Mouse (Mus musculus) left cerebral cortex, adult 2 months (tissue): ENCODE measurements around the gene Helz2. TPM values are rescaled to one million over a fixed set of nuclear protein-coding genes. Genes with fewer than 3 reads are reported as not detected.
A peak's percentile ranks its signal among the peaks of the same experiment; 100 is the strongest.

Experiments used
- DNase-seq, 2 experiments: peaks; one replicate each; pipeline ENCODE4 v3.0.0; 2021 to 2022; ENCODE audit warnings: low spot score in 2 of 2, mixed read lengths in 1 of 2; ENCODE audit errors: extremely low spot score in 1 of 2
- H3K27ac ChIP-seq: fragments of 200-600 bp; 2 replicates; pipeline ENCODE4 v1.8.1; 2022
- H3K4me3 ChIP-seq: fragments of 200-600 bp; 2 replicates; pipeline ENCODE4 v1.8.1; 2022
- CTCF ChIP-seq: fragments of 200-600 bp; IDR thresholded peaks from 2 replicates; pipeline ENCODE4 v1.8.1; 2022; ENCODE audit warnings: antibody characterized with exemption, mild to moderate bottlenecking, moderate library complexity
- intact Hi-C: fragments of 180-260 bp; cut with DNase I; formaldehyde crosslinking; loops from one replicate; pipeline ENCODE4 v1.15.1; 2025
- long read RNA-seq, 2 experiments: library from polyadenylated mRNA; stranded (forward); transcript quantifications; one replicate each; pipeline ENCODE4 v2.0.0; 2021; ENCODE audit warnings: borderline mapping rate in 2 of 2
- total RNA-seq, 2 experiments: library from RNA; stranded (reverse); gene quantifications; 2 replicates each; pipeline ENCODE4 v1.2.3; 2021

Gene Helz2
- total RNA-seq = 1 to 10 TPM; 2.3 to 4.3 TPM
- long read RNA-seq, experiment 1, partial matches to known transcripts = 0 of 3 reads
- long read RNA-seq, experiment 1, other reads (novel, unspliced or antisense) = 2 of 3 reads
- long read RNA-seq, experiment 2, partial matches to known transcripts = 1 of 2 reads
- long read RNA-seq, experiment 2, other reads (novel, unspliced or antisense) = 1 of 2 reads

GRCm38 (mm10) chr2:181241602-181242313 is at the start of gene Helz2:
TSS of gene Helz2 (minus strand) at chr2:181242027.
- intact Hi-C loops = no loop called here
- no peak for TF ChIP-seq CTCF
- H3K4me3 ChIP-seq = peak within 1 kb of the TSS; percentile 41
- H3K27ac ChIP-seq = 0 out of 2 replicates have a peak within 1 kb of the TSS, but pooled peaks have one; percentile 51
- DNase-seq = no peak

- Histone ChIP-seq H3K27ac (no peak overlapping the region), H3K4me3 (no peak overlapping the region)
- TF ChIP-seq CTCF = no peak
- DNase-seq = no peak
- intact Hi-C loops = no loop called here
Measured at GRCm38 (mm10) chr2:181290937-181291336, 49.1 kb upstream of the Helz2 start.

GRCm38 (mm10) chr2:181288691-181289090 is 46.9 kb upstream of the Helz2 start:
- no peak for DNase-seq
- Histone ChIP-seq H3K27ac (no peak overlapping the region), H3K4me3 (peak overlapping the region; percentile 92)
- intact Hi-C loops = no loop called here
- no peak for TF ChIP-seq CTCF

- peak; percentile 46 for TF ChIP-seq CTCF
- H3K27ac ChIP-seq = peak within 1 kb of the TSS; percentile 99
- intact Hi-C loops = loop anchor here (2.0 kb wide), 1 partner anchor 101 kb away; the partner anchor contains the start of gene Ppdpf
- DNase-seq = peak; percentile 89 to 92
- H3K4me3 ChIP-seq = peak within 1 kb of the TSS; percentile 92
Measured at GRCm38 (mm10) chr2:181287958-181288350, 46.1 kb upstream of the Helz2 start, which contains the start of gene Gmeb2. TSS of gene Gmeb2 (minus strand) at chr2:181288035.

GRCm38 (mm10) chr2:181287338-181287957 is 45.6 kb upstream of the Helz2 start:
- H3K4me3 ChIP-seq = peak overlapping the region; percentile 92
- intact Hi-C loops = loop anchor here (2.0 kb wide), 1 partner anchor 101 kb away; the partner anchor contains the start of gene Ppdpf
- peak overlapping the region; percentile 99 for H3K27ac ChIP-seq
- TF ChIP-seq CTCF = no peak
- DNase-seq = peak; percentile 78 to 82

- Histone ChIP-seq H3K4me3 (peak overlapping the region; percentile 92), H3K27ac (peak overlapping the region; percentile 99)
- no peak for DNase-seq
- intact Hi-C loops = loop anchor here (2.0 kb wide), 1 partner anchor 100 kb away; the partner anchor contains the start of gene Ppdpf
- TF ChIP-seq CTCF = no peak
Measured at GRCm38 (mm10) chr2:181286629-181287337, 45.0 kb upstream of the Helz2 start.

GRCm38 (mm10) chr2:181279968-181280367 is 38.1 kb upstream of the Helz2 start:
- intact Hi-C loops = no loop called here
- no peak for DNase-seq
- TF ChIP-seq CTCF = no peak
- no peak overlapping the region for H3K27ac ChIP-seq
- no peak overlapping the region for H3K4me3 ChIP-seq

- no peak for TF ChIP-seq CTCF
- Histone ChIP-seq H3K27ac (no peak overlapping the region), H3K4me3 (no peak overlapping the region)
- no peak for DNase-seq
- intact Hi-C loops = no loop called here
Measured at GRCm38 (mm10) chr2:181277866-181278265, 36.0 kb upstream of the Helz2 start.

GRCm38 (mm10) chr2:181276766-181277165 is 34.9 kb upstream of the Helz2 start:
- TF ChIP-seq CTCF = no peak
- H3K27ac ChIP-seq = no peak overlapping the region
- no peak overlapping the region for H3K4me3 ChIP-seq
- DNase-seq = no peak
- intact Hi-C loops = no loop called here

GRCm38 (mm10) chr2:181274639-181275038 is 32.8 kb upstream of the Helz2 start:
- intact Hi-C loops = loop anchor here (5.0 kb wide), 1 partner anchor 87 kb away; the partner anchor contains the start of gene Ppdpf
- H3K4me3 ChIP-seq = no peak overlapping the region
- TF ChIP-seq CTCF = no peak
- H3K27ac ChIP-seq = no peak overlapping the region
- no peak for DNase-seq

- no peak for TF ChIP-seq CTCF
- intact Hi-C loops = loop anchor here (5.0 kb wide), 1 partner anchor 87 kb away; the partner anchor contains the start of gene Ppdpf
- Histone ChIP-seq H3K4me3 (no peak overlapping the region), H3K27ac (no peak overlapping the region)
- DNase-seq = no peak
Measured at GRCm38 (mm10) chr2:181273829-181274228, 32.0 kb upstream of the Helz2 start.
